Mouse (Mus musculus): ENCODE results near the gene Slc25a33.

- no peak for TF ChIP-seq CTCF (IDR thresholded peaks at IDR 0.05; ENCODE audit: extremely low read depth, insufficient read depth, low read length)
- TF ChIP-seq POLR2A (IDR thresholded peaks at IDR 0.05; ENCODE audit: extremely low read depth, insufficient read depth, low read length), result no peak
These were observed 52.9 kb downstream of the Slc25a33 start for GRCm38 (mm10) chr4:149721163-149721562.
